Mouse (Mus musculus): Measurements from ENCODE around the gene Apoc3.

- no peak for TF ChIP-seq CTCF (IDR thresholded peaks at IDR 0.05; ENCODE audit: low read depth)
- TF ChIP-seq EP300 (IDR thresholded peaks at IDR 0.05; ENCODE audit: low read depth): peak; percentile 80
These were observed 28.5 kb downstream of the Apoc3 start for GRCm38 (mm10) chr9:46206834-46207500.
